Mouse (Mus musculus): ENCODE data around the gene Lhfp.

The Lhfp gene

DNA sequence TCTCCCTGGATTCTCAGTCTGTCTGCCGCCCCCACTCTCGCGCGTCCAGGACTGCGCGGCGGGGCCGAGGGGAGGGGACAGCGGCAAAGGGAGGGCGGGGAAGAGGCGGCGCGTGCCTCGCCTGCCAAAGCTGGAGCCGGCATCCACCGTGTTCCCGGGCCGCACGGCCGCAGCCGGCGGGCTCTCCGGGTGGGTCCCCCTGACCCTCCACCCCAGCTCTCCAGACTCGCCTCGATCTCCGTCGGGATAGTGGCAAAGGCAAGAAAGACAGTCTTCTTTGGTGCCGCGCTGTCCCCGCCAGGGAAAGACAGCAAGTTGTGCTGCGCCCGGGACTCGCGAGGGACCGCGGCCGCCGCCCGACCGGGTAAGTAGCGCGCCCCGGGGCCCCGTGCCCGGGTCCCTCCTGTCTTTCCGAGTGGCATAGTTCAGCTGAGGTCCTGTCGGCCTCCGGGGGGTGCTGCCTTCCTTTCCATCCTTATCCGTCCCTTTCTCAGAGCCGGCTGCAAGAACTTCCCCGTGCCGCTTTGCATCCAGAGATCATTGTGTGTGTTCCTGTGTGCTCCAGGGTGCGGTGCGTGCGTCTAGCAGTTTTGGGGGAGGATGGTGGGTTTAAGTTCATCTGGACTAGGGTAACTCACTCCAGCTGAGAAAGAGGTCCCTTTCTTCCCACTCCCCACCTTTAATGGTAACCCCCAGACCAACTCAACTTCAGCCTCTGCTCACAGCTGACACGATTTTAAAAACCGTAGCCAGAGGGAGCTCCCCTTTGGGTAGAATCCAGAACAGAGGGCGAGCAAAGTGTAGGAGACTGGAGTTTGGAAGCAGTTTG lies at the start of gene Lhfp:
Gene Lhfp, plus strand, starts transcription at position 118 of the 829 bp plus-strand sequence.
- peak; percentile 67 for DNase-seq (ENCODE audit: low spot score)

DNA sequence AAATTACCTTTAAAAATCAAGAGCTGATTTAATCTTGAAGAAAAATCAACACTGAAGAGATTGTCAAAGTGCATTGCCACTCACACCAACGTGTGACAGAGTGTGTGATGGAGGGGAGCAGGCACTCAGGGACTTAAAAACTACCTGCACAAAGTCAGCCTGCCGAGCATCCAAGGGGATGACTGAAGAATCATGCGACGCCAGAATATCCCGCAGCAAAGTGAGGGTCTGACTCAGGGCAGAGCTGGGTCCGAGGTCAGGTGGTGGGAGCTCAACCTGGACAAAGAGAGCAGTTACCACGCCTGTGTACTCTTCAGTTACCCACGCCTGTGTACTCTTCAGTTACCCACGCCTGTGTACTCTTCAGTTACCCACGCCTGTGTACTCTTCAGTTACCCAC lies 48.0 kb upstream of the Lhfp start:
- DNase-seq (ENCODE audit: low spot score), result no peak

DNA sequence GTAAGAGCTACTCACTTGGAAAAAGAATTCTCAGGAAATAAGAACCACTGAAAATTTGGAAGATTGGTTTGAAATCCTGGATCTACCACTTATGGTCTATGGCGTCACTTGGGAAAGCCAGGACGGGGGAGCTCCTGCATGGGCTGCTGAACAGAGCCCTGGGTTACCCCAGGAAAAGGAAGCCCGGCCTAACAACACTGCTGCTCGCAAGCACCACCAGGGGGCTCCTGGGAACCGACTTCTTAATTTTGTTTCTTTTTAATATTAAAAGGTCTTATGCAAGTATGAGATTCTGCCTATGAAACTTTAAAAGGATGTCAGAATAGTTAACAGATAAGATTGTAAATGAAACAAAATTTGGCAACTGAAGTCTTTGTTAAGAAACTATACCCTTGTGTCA lies 46.7 kb upstream of the Lhfp start:
- peak; percentile 16 for DNase-seq (ENCODE audit: low spot score)

DNA sequence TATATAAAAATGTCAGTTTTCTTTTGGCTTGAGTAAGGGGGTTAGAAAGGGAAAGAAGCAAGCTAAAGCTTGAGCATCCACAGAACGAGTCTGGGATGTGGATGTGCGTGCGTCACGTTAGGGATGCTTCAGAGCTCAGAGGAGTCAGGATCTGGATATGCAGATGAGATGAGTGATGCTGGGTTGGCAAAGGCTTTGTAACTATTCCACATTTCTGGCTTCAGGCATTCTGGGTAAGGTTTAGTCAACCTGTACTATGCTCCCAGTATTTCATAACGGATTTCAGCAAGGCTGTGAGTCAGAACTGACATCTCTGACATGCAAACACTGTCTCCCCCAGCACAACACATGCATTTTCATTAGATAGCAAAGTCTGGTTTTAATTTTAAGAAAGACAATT lies 44.7 kb upstream of the Lhfp start:
- no peak for DNase-seq (ENCODE audit: low spot score)

DNA sequence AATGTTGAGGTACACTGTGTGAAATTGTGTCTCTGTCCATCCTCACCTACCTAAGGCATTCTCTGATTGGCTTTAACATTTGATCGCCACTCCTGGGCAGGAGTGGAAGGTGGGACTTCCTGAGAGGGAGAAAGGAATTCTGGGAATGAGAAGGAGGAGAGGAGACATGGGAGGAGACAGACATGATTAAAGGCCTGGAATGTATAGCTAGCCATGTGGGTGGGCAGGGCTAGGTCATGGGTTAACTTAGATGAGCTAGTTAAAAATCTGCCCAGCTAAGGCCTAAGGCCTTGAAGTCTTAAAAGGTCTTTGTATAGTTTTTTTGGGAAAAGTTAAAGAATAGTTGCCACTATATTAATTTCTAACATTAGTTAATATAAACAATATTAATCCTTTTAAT lies 43.9 kb upstream of the Lhfp start:
- DNase-seq (ENCODE audit: low spot score), result no peak

DNA sequence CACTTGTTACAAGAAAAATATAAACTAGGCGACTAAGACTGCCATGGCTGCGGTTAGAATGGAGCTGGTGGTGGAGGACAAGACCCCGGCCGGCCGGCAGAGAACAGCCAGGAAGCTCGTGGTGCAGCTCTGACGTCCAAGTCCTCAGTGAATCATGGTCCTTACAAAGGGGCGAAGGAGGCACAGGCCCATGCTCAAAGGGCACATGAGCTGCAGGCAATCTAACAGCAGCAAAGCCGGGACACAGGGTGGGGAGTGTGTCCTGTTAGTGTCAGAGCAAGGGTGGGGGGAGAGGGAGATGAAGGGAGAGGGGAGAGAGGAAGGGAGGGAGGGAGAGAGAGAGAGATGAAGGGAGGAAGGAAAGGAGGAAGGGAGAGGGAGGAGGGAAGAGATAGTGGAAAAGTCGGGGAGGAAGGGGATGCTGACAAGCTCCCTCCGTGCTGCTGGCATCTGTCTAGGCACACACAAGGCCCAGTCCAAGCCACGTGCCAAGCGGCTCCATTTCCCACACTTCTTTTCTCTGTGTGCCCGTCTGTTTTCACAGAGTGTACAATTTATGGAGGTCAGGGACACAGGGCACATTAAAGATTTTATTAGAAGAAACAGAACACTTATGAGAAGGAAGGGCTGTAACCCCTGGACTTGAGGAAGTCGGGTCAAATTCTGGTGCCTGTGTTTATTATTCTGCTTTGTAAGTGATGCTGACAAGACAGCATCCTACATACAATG lies 42.1 kb upstream of the Lhfp start:
- DNase-seq (ENCODE audit: low spot score), result no peak

DNA sequence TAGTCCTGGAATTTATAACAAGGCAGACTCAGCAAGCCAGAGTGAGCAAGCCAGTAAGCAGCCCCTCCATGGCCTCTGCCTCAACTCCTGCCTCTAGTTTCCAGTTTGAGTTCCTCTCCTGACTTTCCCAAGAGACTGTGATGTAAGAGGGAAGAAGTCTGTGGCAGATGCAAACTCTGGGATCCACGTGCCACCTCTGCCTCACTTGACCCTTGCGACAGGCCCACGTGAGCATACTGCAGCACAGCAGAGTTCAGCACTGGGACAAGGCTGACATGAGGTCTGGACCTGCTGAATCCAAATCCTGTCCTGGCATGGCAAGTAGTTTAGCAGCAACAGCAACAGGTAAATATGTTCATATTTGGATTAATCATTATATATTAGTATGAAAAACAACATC lies 41.3 kb upstream of the Lhfp start:
- no peak for DNase-seq (ENCODE audit: low spot score)

DNA sequence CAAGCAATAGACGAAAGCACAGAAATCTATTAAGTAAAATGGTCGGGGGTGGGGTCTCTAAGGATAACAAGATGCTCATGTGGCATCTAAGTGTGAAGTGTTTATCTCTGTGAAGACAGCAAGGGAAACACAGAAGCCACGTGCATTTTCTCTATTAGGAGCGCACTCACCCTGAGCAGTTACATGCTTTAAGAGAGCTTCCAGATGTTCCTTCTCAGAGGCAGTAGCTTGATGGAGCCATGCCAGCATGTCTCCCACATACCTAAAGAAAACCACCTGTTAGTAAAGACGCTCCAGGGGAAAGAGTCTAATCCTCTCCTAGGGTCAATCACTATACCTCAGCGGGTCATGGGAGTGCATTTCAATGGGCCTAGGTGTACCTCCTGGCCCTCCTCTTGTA lies 39.3 kb upstream of the Lhfp start:
- DNase-seq (ENCODE audit: low spot score), result no peak

DNA sequence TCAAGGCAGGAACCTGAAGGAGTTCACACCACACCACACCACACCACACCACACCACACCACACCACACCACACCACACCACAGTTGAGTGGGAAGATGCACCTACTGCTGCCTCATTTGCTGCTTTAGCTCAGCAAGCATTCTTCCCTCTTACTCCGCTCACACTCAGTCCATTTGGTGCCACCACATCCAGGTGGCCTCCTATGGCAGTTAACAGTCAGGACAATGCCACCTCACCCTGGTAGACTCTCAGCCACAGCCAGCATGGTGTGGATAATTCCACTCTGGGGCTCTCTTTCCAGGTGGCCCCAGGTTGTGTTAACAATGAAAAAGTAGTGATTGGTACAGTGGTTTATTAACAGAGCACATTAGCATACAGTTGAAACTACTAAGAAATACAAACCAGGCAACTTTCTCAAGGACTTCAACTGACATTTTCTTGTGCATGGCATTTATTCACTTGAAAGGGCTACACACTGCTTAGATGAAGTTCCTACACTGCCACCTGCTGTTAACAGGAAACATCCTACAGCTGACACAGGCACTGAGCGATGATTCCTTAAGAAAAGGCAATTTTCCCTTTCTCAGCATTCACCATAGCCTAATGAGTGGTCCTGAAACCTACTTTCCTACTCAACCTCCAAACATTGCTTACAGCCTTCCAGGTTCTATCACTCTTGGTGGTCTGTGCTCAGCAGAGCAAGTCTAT lies 36.8 kb upstream of the Lhfp start:
- DNase-seq (ENCODE audit: low spot score), result peak; percentile 67

DNA sequence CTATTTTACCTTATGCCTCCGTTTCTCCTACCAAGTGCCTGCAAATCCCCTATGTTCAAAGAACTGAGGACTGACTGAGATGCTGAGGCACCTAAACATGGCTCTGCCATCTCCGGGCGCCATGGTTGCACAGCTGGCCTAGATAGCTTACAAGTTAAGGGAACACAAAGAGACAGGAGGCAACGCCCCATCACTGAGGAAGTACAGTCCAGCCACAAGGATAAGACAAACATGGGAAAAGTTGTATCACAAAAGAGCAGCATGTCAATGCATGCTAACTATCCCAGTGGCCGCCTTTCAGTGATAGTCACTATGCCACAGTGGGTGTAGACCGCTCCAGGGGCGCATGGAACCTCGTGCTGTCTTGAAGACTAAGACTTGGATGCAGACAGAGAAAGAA lies 33.9 kb upstream of the Lhfp start:
- no peak for DNase-seq (ENCODE audit: low spot score)

DNA sequence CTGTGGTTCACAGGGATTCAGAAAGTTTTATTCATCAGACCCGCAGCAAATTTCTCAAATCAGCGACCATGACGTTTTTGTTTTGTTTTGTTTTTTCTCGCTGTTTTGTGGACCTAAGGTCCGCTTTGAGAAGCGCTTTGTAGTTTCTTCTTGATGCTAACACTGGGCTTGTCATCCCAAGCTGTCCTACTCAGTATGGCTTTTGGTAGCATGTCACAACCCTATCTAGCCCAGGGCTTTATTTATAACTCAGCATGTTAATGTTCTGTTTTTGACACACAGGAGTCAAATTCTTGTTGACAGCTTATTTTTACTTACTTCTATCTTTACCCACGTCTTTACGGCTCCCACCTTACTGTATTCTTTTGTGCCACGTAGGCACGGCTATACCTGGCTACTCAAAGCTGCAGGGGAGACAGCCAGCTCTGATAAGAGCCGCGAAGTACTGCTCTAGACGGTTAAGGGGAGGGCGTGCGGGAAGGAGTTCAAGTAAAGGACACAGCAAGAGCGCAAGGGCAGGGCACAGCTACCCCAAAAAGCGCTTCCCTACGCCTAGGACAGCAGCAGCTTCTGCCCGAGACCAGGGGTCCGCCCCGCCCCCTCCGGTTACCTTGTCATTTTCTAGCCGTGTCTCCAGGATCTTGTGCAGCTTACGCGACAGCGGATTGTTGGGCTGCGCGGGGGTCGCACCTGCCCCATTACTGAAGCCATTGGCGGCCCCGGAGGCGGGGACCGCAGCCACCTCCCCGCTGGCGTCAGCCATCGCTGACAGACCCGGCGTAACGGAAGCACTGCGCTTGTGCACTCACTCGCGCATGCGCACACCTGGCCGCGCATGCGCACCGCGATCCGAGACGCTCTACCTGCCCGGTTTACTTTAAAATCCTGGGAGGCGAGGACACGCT lies 24.6 kb upstream of the Lhfp start, which contains the start of gene Cog6:
Gene Cog6, minus strand, starts transcription at position 802 of the 905 bp plus-strand sequence.
- peak; percentile 92 for DNase-seq (ENCODE audit: low spot score)

DNA sequence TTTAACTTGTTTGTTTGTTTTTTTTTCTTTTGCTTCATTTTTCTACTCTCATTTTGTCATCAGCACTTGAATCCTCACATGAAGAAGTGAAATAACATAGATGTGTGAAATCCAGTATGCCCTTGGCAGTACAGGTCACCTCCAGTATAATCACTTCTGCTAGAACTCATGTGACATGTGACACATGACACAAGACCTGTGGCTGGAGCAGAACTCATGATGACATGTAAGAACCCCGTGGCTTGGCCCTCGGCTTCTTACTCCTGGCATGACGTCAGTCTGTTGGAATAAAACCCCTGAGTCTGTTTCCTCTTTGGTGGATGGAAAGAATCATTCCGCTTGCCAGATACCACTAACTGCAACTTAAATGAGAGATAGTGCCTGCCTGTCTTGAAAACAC lies 14.0 kb upstream of the Lhfp start:
- no peak for DNase-seq (ENCODE audit: low spot score)

DNA sequence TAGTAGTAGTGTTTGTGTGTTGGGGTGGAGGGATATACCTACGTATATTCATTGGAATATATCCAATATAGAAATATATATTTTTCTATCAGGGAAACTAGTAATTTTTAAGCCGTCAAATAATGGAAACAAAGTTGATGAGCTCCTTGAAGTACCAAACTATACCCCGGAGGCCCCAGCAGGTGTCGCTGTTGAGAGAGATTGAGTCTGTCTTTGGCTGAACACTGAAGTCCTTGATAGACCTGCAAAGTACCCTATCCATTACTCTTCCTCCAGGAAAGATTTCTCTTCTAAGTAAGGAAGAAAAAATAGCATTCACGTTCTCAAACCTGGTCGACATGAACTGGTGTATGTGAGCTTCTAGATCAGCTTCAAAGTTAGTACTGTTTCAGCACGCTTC lies 12.3 kb upstream of the Lhfp start:
- peak; percentile 89 for DNase-seq (ENCODE audit: low spot score)

DNA sequence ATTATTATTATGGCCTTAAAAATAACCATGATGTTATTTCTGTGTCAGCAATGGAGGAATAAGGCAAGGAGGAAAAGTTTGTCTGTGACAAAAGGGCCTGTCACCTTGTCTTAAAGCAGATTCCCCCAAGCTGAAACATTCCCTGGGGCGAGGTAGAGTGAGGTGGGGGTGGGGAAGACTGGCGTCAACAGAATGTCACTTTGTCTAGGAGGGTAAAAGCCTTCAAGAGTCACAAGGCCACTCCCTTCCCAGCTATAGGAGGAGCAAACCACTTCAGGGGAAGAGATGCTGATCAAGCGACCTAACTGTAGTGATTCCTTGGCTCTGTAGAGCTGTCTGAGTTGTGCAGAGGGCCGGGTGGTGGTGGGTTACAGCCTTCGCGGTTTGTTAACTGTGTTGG lies 9.7 kb upstream of the Lhfp start:
- DNase-seq (ENCODE audit: low spot score), result no peak

DNA sequence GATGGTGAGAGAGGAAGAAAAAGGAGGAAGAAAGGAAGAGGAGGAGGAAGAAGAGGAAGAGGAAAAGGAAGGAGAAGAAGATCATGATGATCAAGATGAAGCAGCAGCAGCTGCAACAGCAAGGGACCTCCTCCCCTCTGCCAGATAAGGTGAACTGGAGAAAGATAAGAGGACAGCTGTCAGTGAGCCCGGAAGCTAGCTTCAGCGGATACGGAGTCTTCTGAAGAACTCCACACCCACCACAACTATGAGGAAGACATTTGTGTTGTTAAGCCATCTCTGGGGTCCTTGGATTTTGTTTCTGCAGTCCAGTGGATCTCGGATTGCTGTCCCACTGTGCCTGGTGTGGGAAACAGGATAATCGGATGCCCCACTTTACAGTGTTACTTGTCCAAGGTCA lies 8.9 kb upstream of the Lhfp start:
- DNase-seq (ENCODE audit: low spot score), result no peak

DNA sequence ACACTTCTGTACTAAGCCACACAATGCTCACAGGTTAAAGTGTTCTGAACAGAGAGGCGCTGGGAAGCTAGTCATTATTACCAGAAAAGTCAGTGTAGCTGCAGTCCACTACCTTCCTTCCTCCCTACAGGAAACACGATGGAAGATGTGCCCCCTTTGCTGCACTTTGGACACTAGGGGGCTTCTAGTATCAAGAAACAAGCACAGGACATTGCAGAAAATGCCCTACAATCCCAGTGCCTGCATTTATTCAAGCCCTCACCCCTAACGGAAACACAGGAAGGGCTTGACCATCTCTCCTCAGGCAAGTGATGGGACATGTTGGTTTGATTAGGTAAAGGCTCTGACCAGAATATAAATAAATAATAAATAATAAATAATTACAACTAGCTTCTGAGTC lies 7.9 kb upstream of the Lhfp start:
- DNase-seq (ENCODE audit: low spot score), result peak; percentile 76

DNA sequence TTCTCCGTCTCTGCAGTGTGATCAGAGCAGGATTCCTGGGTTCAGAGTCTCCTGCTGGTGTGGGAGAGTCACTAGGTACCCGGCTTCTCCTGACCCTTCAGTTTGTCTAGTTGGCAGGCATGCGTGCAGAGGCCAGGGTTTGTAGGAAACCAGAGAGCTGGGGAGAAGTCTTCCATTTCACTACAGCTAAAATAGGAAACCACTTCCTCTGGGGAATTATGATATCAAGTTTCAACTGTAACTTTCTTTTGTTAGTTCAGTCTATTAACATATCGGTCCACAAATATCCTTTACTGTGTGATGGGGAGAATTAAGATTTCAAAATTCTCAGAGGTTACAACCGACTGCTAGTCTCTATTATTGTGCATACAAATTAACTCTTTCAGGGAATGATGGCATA lies 5.3 kb upstream of the Lhfp start:
- DNase-seq (ENCODE audit: low spot score), result no peak

DNA sequence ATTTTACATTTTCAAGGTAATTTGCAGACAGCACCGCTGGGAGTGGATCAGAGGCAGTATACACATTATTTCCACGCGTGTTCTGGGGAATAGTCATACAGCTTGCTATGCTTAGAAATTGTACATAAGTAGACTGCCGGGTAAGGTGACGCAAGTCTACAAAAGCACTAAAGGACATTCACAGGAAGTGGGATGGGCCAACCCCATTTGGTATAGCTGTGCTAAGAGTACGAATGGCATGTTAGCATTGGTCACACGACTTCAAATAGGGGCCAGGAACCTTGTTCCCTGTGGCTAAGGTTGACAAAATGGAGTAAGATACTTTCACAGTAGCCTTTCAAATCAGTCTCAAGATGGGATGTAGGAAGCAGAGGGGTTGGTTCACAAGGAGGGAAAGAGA lies 4.4 kb upstream of the Lhfp start:
- no peak for DNase-seq (ENCODE audit: low spot score)

DNA sequence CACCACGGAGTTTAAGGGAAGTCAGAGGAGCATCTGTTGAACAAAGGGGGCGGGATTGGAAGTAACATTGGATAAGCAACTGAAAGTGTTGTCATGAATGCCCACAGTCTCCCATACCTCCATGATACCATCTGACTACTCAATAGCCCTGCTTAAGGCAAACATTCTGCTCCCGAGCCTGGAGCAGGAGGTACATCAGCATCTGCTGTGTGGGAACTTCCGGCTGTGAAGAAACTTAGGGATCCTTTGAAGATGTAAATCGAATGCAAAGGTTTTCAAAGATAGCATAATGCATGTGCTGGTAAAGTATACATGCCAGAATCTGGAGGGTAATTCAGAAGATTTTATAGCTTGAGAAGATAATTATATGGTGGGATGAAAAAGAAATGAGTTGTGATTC lies 2.4 kb upstream of the Lhfp start:
- DNase-seq (ENCODE audit: low spot score), result no peak

DNA sequence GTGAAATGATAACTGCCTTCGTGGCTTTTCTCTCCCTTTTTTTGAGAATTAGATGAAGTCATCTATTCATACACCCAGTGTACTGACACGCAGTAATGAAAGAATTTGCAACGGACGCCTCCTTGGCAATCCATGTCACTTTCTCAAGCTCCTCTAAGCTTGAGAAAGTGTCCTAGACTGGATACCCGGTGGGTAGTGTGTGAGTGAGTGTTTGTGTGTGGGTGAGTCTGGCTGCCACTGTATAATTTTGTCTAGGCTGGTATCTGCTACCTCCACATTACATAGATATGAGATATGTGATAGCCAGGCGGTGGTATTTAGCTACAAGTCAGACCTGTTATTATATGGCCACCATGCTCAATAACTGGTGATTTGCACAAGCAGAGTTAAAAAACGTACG lies 1.6 kb upstream of the Lhfp start:
- no peak for DNase-seq (ENCODE audit: low spot score)

DNA sequence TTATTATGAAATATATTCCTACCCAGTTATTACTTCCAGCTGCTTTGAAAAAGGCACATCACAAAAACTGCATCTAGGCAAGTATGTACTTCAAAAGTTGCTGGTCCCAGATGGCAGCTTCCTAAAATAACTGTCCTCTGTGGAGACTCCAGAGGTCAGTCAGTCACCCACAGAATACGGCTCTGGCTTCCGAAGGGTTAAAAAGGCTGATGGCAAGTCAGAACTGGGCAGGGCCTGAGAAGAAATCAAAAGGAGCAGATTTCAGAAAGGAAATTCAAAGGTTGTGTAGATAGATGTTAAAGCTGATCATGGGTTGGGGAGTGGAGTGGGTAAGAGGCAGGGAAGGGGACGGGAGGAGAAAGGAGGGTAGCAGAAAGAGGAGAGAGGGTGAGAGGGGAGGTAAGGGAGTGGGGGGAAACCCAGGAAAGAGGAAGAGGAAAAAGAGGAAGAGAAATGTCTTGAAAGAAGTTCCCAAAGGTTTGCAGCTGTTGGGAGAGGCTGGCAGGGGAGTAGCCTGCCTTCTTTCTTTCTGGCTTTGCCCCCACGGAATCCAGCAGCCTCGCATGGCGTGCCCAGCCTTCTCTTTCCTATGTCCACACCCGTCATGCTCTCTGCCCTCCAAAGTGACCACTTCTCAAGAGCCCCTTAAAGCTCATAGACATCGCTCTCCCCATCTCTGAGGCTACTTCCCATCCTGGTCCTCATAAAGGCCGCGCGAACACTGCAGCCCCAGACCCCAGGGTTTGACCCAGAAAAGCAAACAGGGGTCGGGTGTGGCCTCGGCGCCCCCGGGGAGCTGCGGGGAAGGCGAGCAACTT lies 526 bp upstream of the Lhfp start:
- DNase-seq (ENCODE audit: low spot score), result no peak
